Mouse (Mus musculus): ENCODE data around the gene H2al1d. TPM values are rescaled to one million over a fixed set of nuclear protein-coding genes. Genes with fewer than 3 reads are reported as not detected.

Gene H2al1d
- polyA plus RNA-seq (2012; rRNA removed): not detected in 2 replicates

GRCm38 (mm10) chrX:11308524-11308923 is at the start of gene H2al1d:
Gene H2al1d (plus strand): TSS chrX:11308824.

GRCm38 (mm10) chrX:11298957-11299356 is 9.7 kb upstream of the H2al1d start, which contains the start of gene H2al1a:
Gene H2al1a (plus strand): TSS chrX:11299257.

DNA sequence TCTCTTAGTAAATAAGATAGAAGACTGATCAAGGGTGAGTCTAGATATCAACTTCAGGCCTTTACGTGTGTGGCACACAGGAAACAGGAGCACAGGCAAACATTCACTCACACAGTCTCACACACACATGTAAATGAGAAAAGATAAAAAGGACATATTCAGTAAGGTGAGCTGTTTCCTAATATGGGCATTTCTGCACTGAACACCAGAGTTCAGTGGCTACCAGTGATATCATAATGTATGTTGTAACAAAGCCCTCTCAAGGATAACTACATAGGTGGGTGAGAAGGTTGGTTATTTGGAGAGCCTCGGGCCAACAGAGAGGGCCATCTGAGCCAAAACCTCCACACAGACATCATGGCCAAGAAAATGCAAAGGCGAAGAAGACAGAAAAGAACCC is 6.5 kb upstream of the H2al1d start, which contains the start of gene H2al1b:
TSS of gene H2al1b (plus strand) at position 301 of the 400 bp plus-strand sequence.

DNA sequence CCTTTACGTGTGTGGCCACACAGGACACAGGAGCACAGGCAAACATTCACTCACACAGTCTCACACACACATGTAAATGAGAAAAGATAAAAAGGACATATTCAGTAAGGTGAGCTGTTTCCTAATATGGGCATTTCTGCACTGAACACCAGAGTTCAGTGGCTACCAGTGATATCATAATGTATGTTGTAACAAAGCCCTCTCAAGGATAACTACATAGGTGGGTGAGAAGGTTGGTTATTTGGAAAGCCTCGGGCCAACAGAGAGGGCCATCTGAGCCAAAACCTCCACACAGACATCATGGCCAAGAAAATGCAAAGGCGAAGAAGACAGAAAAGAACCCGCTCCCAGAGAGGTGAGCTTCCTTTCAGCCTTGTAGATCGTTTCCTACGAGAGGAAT is 3.3 kb upstream of the H2al1d start, which contains the start of gene H2al1c:
TSS of gene H2al1c (plus strand) at position 301 of the 400 bp plus-strand sequence.

GRCm38 (mm10) chrX:11311634-11312033 is 3.0 kb downstream of the H2al1d start, which contains the start of gene H2al1e:
Gene H2al1e (plus strand): TSS chrX:11311934.

DNA sequence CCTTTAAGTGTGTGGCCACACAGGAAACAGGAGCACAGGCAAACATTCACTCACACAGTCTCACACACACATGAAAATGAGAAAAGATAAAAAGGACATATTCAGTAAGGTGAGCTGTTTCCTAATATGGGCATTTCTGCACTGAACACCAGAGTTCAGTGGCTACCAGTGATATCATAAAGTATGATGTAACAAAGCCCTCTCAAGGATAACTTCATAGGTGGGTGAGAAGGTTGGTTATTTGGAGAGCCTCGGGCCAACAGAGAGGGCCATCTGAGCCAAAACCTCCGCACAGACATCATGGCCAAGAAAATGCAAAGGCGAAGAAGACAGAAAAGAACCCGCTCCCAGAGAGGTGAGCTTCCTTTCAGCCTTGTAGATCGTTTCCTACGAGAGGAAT is 6.2 kb downstream of the H2al1d start, which contains the start of gene H2al1f:
TSS of gene H2al1f (plus strand) at position 301 of the 400 bp plus-strand sequence.

GRCm38 (mm10) chrX:11317956-11318355 is 9.3 kb downstream of the H2al1d start, which contains the start of gene H2al1g:
Gene H2al1g (plus strand): TSS chrX:11318256.

DNA sequence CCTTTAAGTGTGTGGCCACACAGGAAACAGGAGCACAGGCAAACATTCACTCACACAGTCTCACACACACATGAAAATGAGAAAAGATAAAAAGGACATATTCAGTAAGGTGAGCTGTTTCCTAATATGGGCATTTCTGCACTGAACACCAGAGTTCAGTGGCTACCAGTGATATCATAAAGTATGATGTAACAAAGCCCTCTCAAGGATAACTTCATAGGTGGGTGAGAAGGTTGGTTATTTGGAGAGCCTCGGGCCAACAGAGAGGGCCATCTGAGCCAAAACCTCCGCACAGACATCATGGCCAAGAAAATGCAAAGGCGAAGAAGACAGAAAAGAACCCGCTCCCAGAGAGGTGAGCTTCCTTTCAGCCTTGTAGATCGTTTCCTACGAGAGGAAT is 12.6 kb downstream of the H2al1d start, which contains the start of gene H2al1h:
TSS of gene H2al1h (plus strand) at position 301 of the 400 bp plus-strand sequence.

DNA sequence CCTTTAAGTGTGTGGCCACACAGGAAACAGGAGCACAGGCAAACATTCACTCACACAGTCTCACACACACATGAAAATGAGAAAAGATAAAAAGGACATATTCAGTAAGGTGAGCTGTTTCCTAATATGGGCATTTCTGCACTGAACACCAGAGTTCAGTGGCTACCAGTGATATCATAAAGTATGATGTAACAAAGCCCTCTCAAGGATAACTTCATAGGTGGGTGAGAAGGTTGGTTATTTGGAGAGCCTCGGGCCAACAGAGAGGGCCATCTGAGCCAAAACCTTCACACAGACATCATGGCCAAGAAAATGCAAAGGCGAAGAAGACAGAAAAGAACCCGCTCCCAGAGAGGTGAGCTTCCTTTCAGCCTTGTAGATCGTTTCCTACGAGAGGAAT is 15.7 kb downstream of the H2al1d start, which contains the start of gene H2al1i:
TSS of gene H2al1i (plus strand) at position 301 of the 400 bp plus-strand sequence.

GRCm38 (mm10) chrX:11327522-11327921 is 18.9 kb downstream of the H2al1d start, which contains the start of gene H2al1j:
Gene H2al1j (plus strand): TSS chrX:11327822.

Other genes starting within 250 kb of the H2al1d start
- not detected in 2 replicates for gene H2al1a, start 9.6 kb upstream of the H2al1d start, polyA plus RNA-seq (2012; rRNA removed)
- gene H2al1b, start 6.4 kb upstream of the H2al1d start, polyA plus RNA-seq (2012; rRNA removed): not detected in 2 replicates
- not detected in 2 replicates for gene H2al1c, start 3.2 kb upstream of the H2al1d start, polyA plus RNA-seq (2012; rRNA removed)
- not detected in 2 replicates for gene H2al1e, start 3.1 kb downstream of the H2al1d start, polyA plus RNA-seq (2012; rRNA removed)
- gene H2al1f, start 6.3 kb downstream of the H2al1d start, polyA plus RNA-seq (2012; rRNA removed): not detected in 2 replicates
- gene H2al1g, start 9.4 kb downstream of the H2al1d start, polyA plus RNA-seq (2012; rRNA removed): not detected in 2 replicates
- gene H2al1h, start 12.7 kb downstream of the H2al1d start, polyA plus RNA-seq (2012; rRNA removed): not detected in 2 replicates
- gene H2al1i, start 15.8 kb downstream of the H2al1d start, polyA plus RNA-seq (2012; rRNA removed): not detected in 2 replicates
- not detected in 2 replicates for gene H2al1j, start 19.0 kb downstream of the H2al1d start, polyA plus RNA-seq (2012; rRNA removed)

Measured in central nervous system, embryonic 11.5 days (tissue).